26 mouse cellular contexts compared by ENCODE assay signal in genomic region chr16:30543386-30543785, GRCm38 (mm10).
"Had no signal": no experiment of that assay in that cellular context is flagged by ENCODE, and none has a peak within 500 bp of the region (broad histone marks: within the 10 kb centered on the region; RNA-seq: fewer than 3 reads in every experiment).

No protein-coding gene starts in this region.

- H3K9ac ChIP-seq: embryonic facial prominence, embryonic 12.5 days; embryonic facial prominence, embryonic 13.5 days; embryonic facial prominence, embryonic 15.5 days; forebrain, embryonic 12.5 days; forebrain, embryonic 13.5 days; forebrain, embryonic 15.5 days; forebrain, postnatal 0 days had no signal

- ATAC-seq: forebrain, embryonic 13.5 days; forebrain, embryonic 14.5 days; forebrain, embryonic 15.5 days; forebrain, embryonic 16.5 days; forebrain, postnatal 0 days had no signal

- H3K27ac ChIP-seq: embryonic facial prominence, embryonic 10.5 days; embryonic facial prominence, embryonic 12.5 days; embryonic facial prominence, embryonic 13.5 days; embryonic facial prominence, embryonic 15.5 days; forebrain, embryonic 10.5 days; forebrain, embryonic 12.5 days; forebrain, embryonic 13.5 days; forebrain, embryonic 15.5 days; heart, adult 2 months had no signal

- H3K4me1 ChIP-seq: embryonic facial prominence, embryonic 15.5 days had no signal

- H3K27me3 ChIP-seq: embryonic facial prominence, embryonic 12.5 days; embryonic facial prominence, embryonic 13.5 days; embryonic facial prominence, embryonic 15.5 days; forebrain, embryonic 12.5 days; forebrain, embryonic 13.5 days; forebrain, embryonic 15.5 days had no signal

- H3K4me2 ChIP-seq: embryonic facial prominence, embryonic 12.5 days; embryonic facial prominence, embryonic 13.5 days; embryonic facial prominence, embryonic 15.5 days; forebrain, embryonic 12.5 days; forebrain, embryonic 13.5 days; forebrain, embryonic 15.5 days had no signal

- H3K4me3 ChIP-seq: embryonic facial prominence, embryonic 10.5 days; embryonic facial prominence, embryonic 12.5 days; embryonic facial prominence, embryonic 13.5 days; embryonic facial prominence, embryonic 15.5 days; erythroblast, embryonic 14.5 days; forebrain, embryonic 10.5 days; forebrain, embryonic 12.5 days; forebrain, embryonic 13.5 days; forebrain, embryonic 15.5 days; heart, adult 2 months had no signal

- H3K9me3 ChIP-seq: embryonic facial prominence, embryonic 15.5 days; forebrain, embryonic 12.5 days; forebrain, embryonic 13.5 days; forebrain, embryonic 15.5 days had no signal

- DNase-seq: cerebellum, adult 18-20 months; cerebellum, adult 2 months; cerebellum, adult 8-10 months; cerebellum, adult 9-10 months; cerebellum, adult 9-11 months; cerebellum, postnatal 10 days; cerebellum, postnatal 14 days; cerebellum, postnatal 25 days; cerebellum, postnatal 36 days; embryo, embryonic 11 days; forebrain, postnatal 0 days; gastrocnemius, postnatal 14 days; gastrocnemius, postnatal 25 days; gastrocnemius, postnatal 36 days had no signal
